In the genomic region with DNA sequence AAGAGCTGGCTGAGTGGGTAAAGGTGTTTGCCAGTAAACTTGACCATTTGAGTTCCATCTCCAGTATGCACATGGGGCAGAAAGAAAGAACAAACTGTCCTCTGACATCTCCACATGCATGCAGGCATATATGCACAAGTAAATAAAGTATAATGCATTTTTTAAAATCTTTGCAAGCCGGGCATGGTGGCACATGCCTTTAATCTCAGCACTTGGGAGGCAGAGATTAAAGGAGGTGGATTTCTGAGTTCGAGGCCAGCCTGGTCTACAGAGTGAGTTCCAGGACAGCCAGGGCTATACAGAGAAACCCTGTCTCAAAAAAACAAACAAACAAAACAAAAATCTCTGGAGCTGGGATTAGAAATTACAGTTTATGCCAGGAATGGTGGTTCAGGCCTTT, we compare ENCODE assay signal across 10 mouse cellular contexts. TPM values are rescaled to one million over a fixed set of nuclear protein-coding genes. Genes with fewer than 3 reads are reported as not detected.
DNase-seq lines count a peak whose midpoint lies in the region; ATAC-seq lines count a peak whose summit lies in the region.
"Not testable (repeated sequence)": the region's sequence is repeated elsewhere in the genome, so short reads cannot be mapped to it uniquely, and the experiment has no call there.
"Had no signal": no experiment of that assay in that cellular context is flagged by ENCODE, and none has a peak within 500 bp of the region (broad histone marks: within the 10 kb centered on the region; RNA-seq: fewer than 3 reads in every experiment).

No protein-coding gene starts in this region.

- H3K4me1 ChIP-seq in hindbrain, embryonic 11.5 days (replicated peaks; ENCODE audit: control insufficient read depth, insufficient read depth, low read length); midbrain, embryonic 11.5 days (ENCODE audit: control insufficient read depth, insufficient read depth, low read length); neural tube, embryonic 11.5 days (ENCODE audit: control insufficient read depth, insufficient read depth, low read length): not testable (repeated sequence)

- H3K4me3 ChIP-seq in hindbrain, embryonic 11.5 days (ENCODE audit: low read depth, low read length); midbrain, embryonic 11.5 days (ENCODE audit: low read depth, low read length); neural tube, embryonic 11.5 days (ENCODE audit: low read depth, low read length): not testable (repeated sequence)

- H3K27ac ChIP-seq in hindbrain, embryonic 11.5 days (ENCODE audit: low read depth, low read length); midbrain, embryonic 11.5 days (ENCODE audit: low read depth, low read length); neural tube, embryonic 11.5 days (ENCODE audit: low read depth, low read length): not testable (repeated sequence)

- not testable (repeated sequence) for H3K9ac ChIP-seq in hindbrain, embryonic 11.5 days (ENCODE audit: low read depth, low read length); midbrain, embryonic 11.5 days (ENCODE audit: low read length); neural tube, embryonic 11.5 days (ENCODE audit: low read length)

- not testable (repeated sequence) for H3K36me3 ChIP-seq in hindbrain, embryonic 11.5 days (ENCODE audit: control insufficient read depth, insufficient read depth, low read length); midbrain, embryonic 11.5 days (ENCODE audit: control insufficient read depth, insufficient read depth, low read length); neural tube, embryonic 11.5 days (ENCODE audit: control insufficient read depth, insufficient read depth, low read length)

- DNase-seq in embryo, embryonic 10.5 days (ENCODE audit: low spot score): peak; percentile 59
- DNase-seq in embryo, embryonic 11 days: peak; percentile 43
- DNase-seq in hindbrain, embryonic 11.5 days (ENCODE audit: low spot score): peak; percentile 28
- DNase-seq in midbrain, embryonic 11.5 days (ENCODE audit: low spot score, missing footprints): peak; percentile 84
- peak; percentile 49 for DNase-seq in neural tube, embryonic 11.5 days (ENCODE audit: low spot score)
- DNase-seq in thymus, postnatal 0 days (ENCODE audit: low spot score): peak; percentile 37

- H3K4me2 ChIP-seq in hindbrain, embryonic 11.5 days (replicated peaks; ENCODE audit: low read depth, low read length); midbrain, embryonic 11.5 days; neural tube, embryonic 11.5 days (ENCODE audit: low read depth): not testable (repeated sequence)

- not testable (repeated sequence) for H3K27me3 ChIP-seq in hindbrain, embryonic 11.5 days (ENCODE audit: control insufficient read depth, insufficient read depth, low read length); midbrain, embryonic 11.5 days (ENCODE audit: control insufficient read depth, insufficient read depth, low read length); neural tube, embryonic 11.5 days (ENCODE audit: control insufficient read depth, insufficient read depth, low read length)

- ATAC-seq in hindbrain, embryonic 11.5 days (ENCODE audit: low FRiP score); midbrain, embryonic 11.5 days (ENCODE audit: low FRiP score); neural tube, embryonic 11.5 days (ENCODE audit: insufficient read depth, low FRiP score, low TSS enrichment): not testable (repeated sequence)

- WGBS in hindbrain, embryonic 11.5 days: 89% methylated on average over 2 of the region's 2 CpGs
- 90% methylated on average over 2 of the region's 2 CpGs for WGBS in midbrain, embryonic 11.5 days
- WGBS in neural tube, embryonic 11.5 days: 95% methylated on average over 2 of the region's 2 CpGs

- not testable (repeated sequence) for H3K9me3 ChIP-seq in hindbrain, embryonic 11.5 days (ENCODE audit: control insufficient read depth, low read length); midbrain, embryonic 11.5 days (ENCODE audit: control insufficient read depth, low read length); neural tube, embryonic 11.5 days (ENCODE audit: control insufficient read depth, low read length)

RNA-seq across cellular contexts. Expression of gene Kdelr2, which starts 8.7 kb away (rescaled TPM):
- 189 and 202 TPM in 2 replicates for polyA plus RNA-seq in hindbrain, embryonic 11.5 days (2014; fragmentation: Nextera tagmentation; extraction: Ambion mirVana)
- 187 and 190 TPM in 2 replicates for polyA plus RNA-seq in midbrain, embryonic 11.5 days (2014; fragmentation: Nextera tagmentation; extraction: Ambion mirVana)
- polyA plus RNA-seq in neural tube, embryonic 11.5 days (2014; fragmentation: Nextera tagmentation; extraction: Ambion mirVana): 186 and 199 TPM in 2 replicates
- 96.9 and 106 TPM in 2 replicates for polyA plus RNA-seq in thymus, postnatal 0 days (2015; fragmentation: Nextera tagmentation; extraction: Ambion mirVana)

RNA-seq across cellular contexts. Expression of gene Grid2ip, which starts 37.8 kb away (rescaled TPM):
- 0.42 and 0.49 TPM in 2 replicates for polyA plus RNA-seq in hindbrain, embryonic 11.5 days (2014; fragmentation: Nextera tagmentation; extraction: Ambion mirVana)
- 0.12 and 0.34 TPM in 2 replicates for polyA plus RNA-seq in midbrain, embryonic 11.5 days (2014; fragmentation: Nextera tagmentation; extraction: Ambion mirVana)
- 0.14 TPM in 1 of 2 replicates, not detected in the other for polyA plus RNA-seq in neural tube, embryonic 11.5 days (2014; fragmentation: Nextera tagmentation; extraction: Ambion mirVana)
- polyA plus RNA-seq in thymus, postnatal 0 days (2015; fragmentation: Nextera tagmentation; extraction: Ambion mirVana): 0.05 TPM in 1 of 2 replicates, not detected in the other
- polyA plus RNA-seq: activated CD4-positive, CD25-positive, alpha-beta regulatory T cell, adult 4 months; C2C12; CD4-positive, CD25-positive, alpha-beta regulatory T cell, adult 4 months; G1E had no signal

Comparison
In these comparisons a context has a peak if more than half of its experiments do, and no peak if none do; other contexts are left out.
1. DNase-seq: peak in every context shown above with its lines; median percentile 84 in midbrain, embryonic 11.5 days; 59 in embryo, embryonic 10.5 days; 49 in neural tube, embryonic 11.5 days; 43 in embryo, embryonic 11 days; 37 in thymus, postnatal 0 days; 28 in hindbrain, embryonic 11.5 days.